Mouse (Mus musculus): Measurements from ENCODE around the gene Corin.
A peak's percentile ranks its signal among the peaks of the same experiment; 100 is the strongest.

Corin gene

GRCm38 (mm10) chr5:72443007-72443406, 61.3 kb downstream of the Corin start:
- DNase-seq (ENCODE audit: low read depth, low spot score), result no peak

- DNase-seq (ENCODE audit: low read depth, low spot score), result no peak
These were observed 63.1 kb downstream of the Corin start for GRCm38 (mm10) chr5:72441181-72441580.

GRCm38 (mm10) chr5:72435085-72435484, 69.2 kb downstream of the Corin start:
- DNase-seq (ENCODE audit: low read depth, low spot score), result no peak

- peak; percentile 30 for DNase-seq (ENCODE audit: low read depth, low spot score)
These were observed 72.4 kb downstream of the Corin start for GRCm38 (mm10) chr5:72431856-72432255.

GRCm38 (mm10) chr5:72427556-72427955, 76.7 kb downstream of the Corin start:
- DNase-seq (ENCODE audit: low read depth, low spot score), result no peak

- DNase-seq (ENCODE audit: low read depth, low spot score), result no peak
These were observed 78.8 kb downstream of the Corin start for GRCm38 (mm10) chr5:72425342-72426010.

- DNase-seq (ENCODE audit: low read depth, low spot score), result no peak
These were observed 92.4 kb downstream of the Corin start for GRCm38 (mm10) chr5:72411874-72412329.

- DNase-seq (ENCODE audit: low read depth, low spot score), result no peak
These were observed 93.4 kb downstream of the Corin start for GRCm38 (mm10) chr5:72410841-72411240.

- peak; percentile 60 for DNase-seq (ENCODE audit: low read depth, low spot score)
These were observed 100.9 kb downstream of the Corin start for GRCm38 (mm10) chr5:72403376-72403775.

- no peak for DNase-seq (ENCODE audit: low read depth, low spot score)
These were observed 101.4 kb downstream of the Corin start for GRCm38 (mm10) chr5:72402913-72403312.

GRCm38 (mm10) chr5:72401778-72402177, 102.5 kb downstream of the Corin start:
- no peak for DNase-seq (ENCODE audit: low read depth, low spot score)

- no peak for DNase-seq (ENCODE audit: low read depth, low spot score)
These were observed 103.0 kb downstream of the Corin start for GRCm38 (mm10) chr5:72401251-72401650.

GRCm38 (mm10) chr5:72382148-72382547, 122.1 kb downstream of the Corin start:
- DNase-seq (ENCODE audit: low read depth, low spot score), result no peak

GRCm38 (mm10) chr5:72380616-72381015, 123.7 kb downstream of the Corin start:
- DNase-seq (ENCODE audit: low read depth, low spot score), result no peak

- DNase-seq (ENCODE audit: low read depth, low spot score), result no peak
These were observed 136.3 kb downstream of the Corin start for GRCm38 (mm10) chr5:72368004-72368403.

- no peak for DNase-seq (ENCODE audit: low read depth, low spot score)
These were observed 138.5 kb downstream of the Corin start for GRCm38 (mm10) chr5:72365801-72366200.

GRCm38 (mm10) chr5:72363838-72364237, 140.4 kb downstream of the Corin start:
- DNase-seq (ENCODE audit: low read depth, low spot score), result peak; percentile 24

GRCm38 (mm10) chr5:72353746-72354145, 150.5 kb downstream of the Corin start:
- peak; percentile 14 for DNase-seq (ENCODE audit: low read depth, low spot score)

GRCm38 (mm10) chr5:72350081-72350758, 154.1 kb downstream of the Corin start:
- peak; percentile 85 for DNase-seq (ENCODE audit: low read depth, low spot score)

- no peak for DNase-seq (ENCODE audit: low read depth, low spot score)
These were observed 155.7 kb downstream of the Corin start for GRCm38 (mm10) chr5:72348591-72348990.

- no peak for DNase-seq (ENCODE audit: low read depth, low spot score)
These were observed 168.4 kb downstream of the Corin start for GRCm38 (mm10) chr5:72335873-72336272.

- DNase-seq (ENCODE audit: low read depth, low spot score), result peak; percentile 59
These were observed 171.4 kb downstream of the Corin start for GRCm38 (mm10) chr5:72332901-72333300.

- no peak for DNase-seq (ENCODE audit: low read depth, low spot score)
These were observed 173.1 kb downstream of the Corin start for GRCm38 (mm10) chr5:72331217-72331616.
